Mouse (Mus musculus): ENCODE results near the gene Mcu. TPM values are rescaled to one million over a fixed set of nuclear protein-coding genes. Genes with fewer than 3 reads are reported as not detected.

The Mcu gene
- 53.4 and 57.1 TPM in 2 replicates for polyA plus RNA-seq (2015; fragmentation: Nextera tagmentation; extraction: Ambion mirVana)

GRCm38 (mm10) chr10:59616522-59616921, at the start of gene Mcu:
TSS of gene Mcu (minus strand) at chr10:59616692.
- peak; percentile 97 for ATAC-seq (ENCODE audit: insufficient number of reproducible peaks, low FRiP score, low TSS enrichment, low read depth)
- Histone ChIP-seq H3K4me3 (peak within 1 kb of the TSS; percentile 91), H3K9ac (peak within 1 kb of the TSS; percentile 95), H3K4me2 (peak within 1 kb of the TSS; percentile 89), H3K27ac (peak within 1 kb of the TSS; percentile 90), H3K36me3 (no peaks in the 10 kb centered on the region), H3K9me3 (no peaks in the 10 kb centered on the region), H3K4me1 (peaks cover 26% of the 10 kb centered on the region), H3K27me3 (no peaks in the 10 kb centered on the region)
- under 1% methylated on average over 32 of the region's 36 CpGs for WGBS

- ATAC-seq (ENCODE audit: insufficient number of reproducible peaks, low FRiP score, low TSS enrichment, low read depth), result no peak
- Histone ChIP-seq H3K4me2 (no peak overlapping the region), H3K4me1 (peaks cover 16% of the 10 kb centered on the region; the same call in 1 of the 2 replicates), H3K27me3 (no peaks in the 10 kb centered on the region), H3K36me3 (no peaks in the 10 kb centered on the region), H3K4me3 (no peak overlapping the region), H3K9me3 (no peaks in the 10 kb centered on the region), H3K9ac (no peak overlapping the region), H3K27ac (peak overlapping the region; percentile 11; the same call in 1 of the 2 replicates)
- 62% methylated on average over 13 of the region's 13 CpGs for WGBS
Measured at GRCm38 (mm10) chr10:59665503-59666291, 49.2 kb upstream of the Mcu start.

GRCm38 (mm10) chr10:59664765-59665164, 48.3 kb upstream of the Mcu start:
- Histone ChIP-seq H3K4me3 (no peak overlapping the region), H3K9me3 (no peaks in the 10 kb centered on the region), H3K36me3 (no peaks in the 10 kb centered on the region), H3K27me3 (no peaks in the 10 kb centered on the region), H3K9ac (no peak overlapping the region), H3K4me2 (no peak overlapping the region), H3K27ac (no peak overlapping the region), H3K4me1 (peaks cover 16% of the 10 kb centered on the region; the same call in 1 of the 2 replicates)
- no peak for ATAC-seq (ENCODE audit: insufficient number of reproducible peaks, low FRiP score, low TSS enrichment, low read depth)
- 54% methylated on average over 2 of the region's 2 CpGs for WGBS

- H3K4me3 ChIP-seq, result no peak overlapping the region
- no peaks in the 10 kb centered on the region for H3K9me3 ChIP-seq
- no peak overlapping the region for H3K4me2 ChIP-seq
- no peak overlapping the region for H3K9ac ChIP-seq
- no peak for ATAC-seq (ENCODE audit: insufficient number of reproducible peaks, low FRiP score, low TSS enrichment, low read depth)
- 66% methylated on average over 13 of the region's 13 CpGs for WGBS
- H3K27me3 ChIP-seq, result no peaks in the 10 kb centered on the region
- H3K4me1 ChIP-seq, result no peaks in the 10 kb centered on the region
- H3K36me3 ChIP-seq, result no peaks in the 10 kb centered on the region
- no peak overlapping the region for H3K27ac ChIP-seq
Measured at GRCm38 (mm10) chr10:59656799-59657198, 40.3 kb upstream of the Mcu start.

- H3K27ac ChIP-seq, result no peak overlapping the region
- no peaks in the 10 kb centered on the region for H3K27me3 ChIP-seq
- 89% methylated on average over 5 of the region's 5 CpGs for WGBS
- H3K4me3 ChIP-seq, result no peak overlapping the region
- ATAC-seq (ENCODE audit: insufficient number of reproducible peaks, low FRiP score, low TSS enrichment, low read depth), result no peak
- H3K4me2 ChIP-seq, result no peak overlapping the region
- no peaks in the 10 kb centered on the region; the same call in 1 of the 2 replicates for H3K9me3 ChIP-seq
- H3K9ac ChIP-seq, result no peak overlapping the region
- no peaks in the 10 kb centered on the region for H3K4me1 ChIP-seq
- H3K36me3 ChIP-seq, result no peaks in the 10 kb centered on the region
Measured at GRCm38 (mm10) chr10:59646821-59647378, 30.4 kb upstream of the Mcu start.

- Histone ChIP-seq H3K4me1 (no peaks in the 10 kb centered on the region), H3K9ac (no peak overlapping the region), H3K4me2 (no peak overlapping the region), H3K27me3 (no peaks in the 10 kb centered on the region), H3K9me3 (no peaks in the 10 kb centered on the region; the same call in 1 of the 2 replicates), H3K4me3 (no peak overlapping the region), H3K36me3 (no peaks in the 10 kb centered on the region), H3K27ac (no peak overlapping the region)
- 65% methylated on average over 4 of the region's 4 CpGs for WGBS
- no peak for ATAC-seq (ENCODE audit: insufficient number of reproducible peaks, low FRiP score, low TSS enrichment, low read depth)
Measured at GRCm38 (mm10) chr10:59645153-59645552, 28.7 kb upstream of the Mcu start.

GRCm38 (mm10) chr10:59644710-59645109, 28.2 kb upstream of the Mcu start:
- Histone ChIP-seq H3K36me3 (no peaks in the 10 kb centered on the region), H3K4me1 (no peaks in the 10 kb centered on the region), H3K27me3 (no peaks in the 10 kb centered on the region), H3K4me2 (no peak overlapping the region), H3K9me3 (no peaks in the 10 kb centered on the region; the same call in 1 of the 2 replicates), H3K9ac (no peak overlapping the region), H3K27ac (no peak overlapping the region), H3K4me3 (no peak overlapping the region)
- 61% methylated on average over 2 of the region's 2 CpGs for WGBS
- ATAC-seq (ENCODE audit: insufficient number of reproducible peaks, low FRiP score, low TSS enrichment, low read depth), result no peak

- Histone ChIP-seq H3K4me2 (no peak overlapping the region), H3K27me3 (no peaks in the 10 kb centered on the region), H3K9me3 (no peaks in the 10 kb centered on the region), H3K4me1 (no peaks in the 10 kb centered on the region; the same call in 1 of the 2 replicates), H3K4me3 (no peak overlapping the region), H3K27ac (no peak overlapping the region), H3K9ac (no peak overlapping the region), H3K36me3 (no peaks in the 10 kb centered on the region)
- no peak for ATAC-seq (ENCODE audit: insufficient number of reproducible peaks, low FRiP score, low TSS enrichment, low read depth)
- WGBS, result 83% methylated on average over 9 of the region's 9 CpGs
Measured at GRCm38 (mm10) chr10:59643645-59644044, 27.2 kb upstream of the Mcu start.

GRCm38 (mm10) chr10:59642659-59643377, 26.3 kb upstream of the Mcu start:
- no peak overlapping the region for H3K4me3 ChIP-seq
- H3K27ac ChIP-seq, result no peak overlapping the region
- H3K27me3 ChIP-seq, result no peaks in the 10 kb centered on the region
- peaks cover 6% of the 10 kb centered on the region; the same call in 1 of the 2 replicates for H3K4me1 ChIP-seq
- H3K9ac ChIP-seq, result no peak overlapping the region
- H3K4me2 ChIP-seq, result no peak overlapping the region
- no peaks in the 10 kb centered on the region for H3K9me3 ChIP-seq
- no peaks in the 10 kb centered on the region for H3K36me3 ChIP-seq
- no peak for ATAC-seq (ENCODE audit: insufficient number of reproducible peaks, low FRiP score, low TSS enrichment, low read depth)
- 72% methylated on average over 8 of the region's 8 CpGs for WGBS

GRCm38 (mm10) chr10:59638576-59638975, 22.1 kb upstream of the Mcu start:
- no peak for ATAC-seq (ENCODE audit: insufficient number of reproducible peaks, low FRiP score, low TSS enrichment, low read depth)
- peak overlapping the region; percentile 75; the same call in 1 of the 2 replicates for H3K27ac ChIP-seq
- WGBS, result 61% methylated on average over 6 of the region's 6 CpGs

GRCm38 (mm10) chr10:59637596-59638124, 21.2 kb upstream of the Mcu start:
- Histone ChIP-seq H3K4me3 (peak overlapping the region; percentile 17; the same call in 1 of the 2 replicates), H3K27ac (peak overlapping the region; percentile 77), H3K9ac (no peak overlapping the region), H3K4me1 (peaks cover 10% of the 10 kb centered on the region; the same call in 1 of the 2 replicates), H3K4me2 (peak overlapping the region; percentile 22), H3K36me3 (no peaks in the 10 kb centered on the region), H3K9me3 (no peaks in the 10 kb centered on the region), H3K27me3 (no peaks in the 10 kb centered on the region)
- WGBS, result 24% methylated on average over 7 of the region's 7 CpGs
- peak; percentile 82 for ATAC-seq (ENCODE audit: insufficient number of reproducible peaks, low FRiP score, low TSS enrichment, low read depth)

More at GRCm38 (mm10) chr10:59638576-59638975, 22.1 kb upstream of the Mcu start:
- Histone ChIP-seq H3K9ac (no peak overlapping the region), H3K4me1 (peaks cover 10% of the 10 kb centered on the region; the same call in 1 of the 2 replicates), H3K9me3 (no peaks in the 10 kb centered on the region), H3K27me3 (no peaks in the 10 kb centered on the region), H3K36me3 (no peaks in the 10 kb centered on the region), H3K4me2 (no peak overlapping the region), H3K4me3 (no peak overlapping the region)
